Mouse (Mus musculus) lung, postnatal 0 days (tissue): ENCODE results near the gene Mea1.

Experiments used
- CTCF ChIP-seq: IDR thresholded peaks from 2 replicates; pipeline ENCODE4 v1.5.1; 2016; ENCODE audit warnings: antibody characterized with exemption, mild to moderate bottlenecking
- EP300 ChIP-seq: IDR thresholded peaks from 2 replicates; pipeline ENCODE4 v1.6.1; 2016; ENCODE audit warnings: antibody characterized with exemption, mild to moderate bottlenecking, control low read depth

DNA sequence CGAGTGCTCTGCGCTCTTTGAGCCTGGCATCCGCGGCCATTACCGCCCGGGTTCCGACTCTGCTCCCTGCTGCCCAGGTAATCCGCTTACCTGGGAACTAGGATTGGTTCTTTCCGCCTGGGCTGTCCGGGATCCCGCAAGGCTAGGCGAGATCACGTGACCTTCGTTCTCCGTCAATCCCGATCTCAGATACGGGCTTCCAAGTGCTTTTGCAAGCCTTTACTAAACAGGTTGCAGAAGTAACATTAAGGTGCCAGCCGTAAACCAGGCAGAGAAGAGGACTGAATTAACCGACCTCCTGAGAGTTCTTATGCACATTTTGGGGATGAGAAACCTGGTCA lies 32.3 kb upstream of the Mea1 start:
- TF ChIP-seq CTCF (no peak), EP300 (no peak)
